Mouse (Mus musculus) cortical plate, adult 2 months (tissue): Measurements from ENCODE around the gene Tnk1.

Experiments
- CTCF ChIP-seq: fragments of 200-500 bp; IDR thresholded peaks from 2 replicates; pipeline ENCODE4 v1.5.1; 2011; ENCODE audit warnings: mild to moderate bottlenecking, control low read depth, low read length; ENCODE audit not compliant: insufficient read depth; ENCODE audit errors: extremely low read depth
- POLR2A ChIP-seq: fragments of 200-500 bp; IDR thresholded peaks from 2 replicates; pipeline ENCODE4 v1.6.1; 2011; ENCODE audit warnings: mild to moderate bottlenecking, low read length, control low read depth; ENCODE audit not compliant: insufficient read depth; ENCODE audit errors: extremely low read depth

GRCm38 (mm10) chr11:69849128-69849527 is 9.4 kb downstream of the Tnk1 start:
- TF ChIP-seq POLR2A (no peak), CTCF (no peak)
